Mouse (Mus musculus): ENCODE data around the gene Clic6. TPM values are rescaled to one million over a fixed set of nuclear protein-coding genes. Genes with fewer than 3 reads are reported as not detected.

Gene Clic6
- total RNA-seq, 2 experiments from 2014 or later, result not detected

DNA sequence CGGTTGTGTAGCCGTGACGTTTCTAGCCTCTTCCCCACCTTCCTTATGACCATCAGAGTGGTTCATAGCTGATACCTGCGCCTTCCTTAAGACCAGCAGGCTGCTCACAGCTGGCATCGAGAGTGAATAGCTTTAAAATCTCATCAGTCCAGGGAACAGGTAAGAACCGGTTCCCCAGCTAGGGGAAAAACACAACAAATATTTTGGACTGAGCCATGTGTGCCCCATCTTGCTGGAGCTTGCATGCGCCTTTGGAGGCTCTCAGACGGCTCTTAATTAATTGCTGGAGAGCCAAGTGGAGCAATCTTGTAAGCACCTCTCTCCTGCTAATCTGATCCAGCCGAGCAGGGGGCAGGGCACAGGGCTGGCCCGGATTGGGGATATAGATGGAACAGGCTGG, 95.4 kb downstream of the Clic6 start:
- ATAC-seq (replicated peaks; ENCODE audit: low FRiP score, poor library complexity, severe bottlenecking), result no peak

- ATAC-seq (replicated peaks; ENCODE audit: low FRiP score, poor library complexity, severe bottlenecking), result no peak
Observed at GRCm38 (mm10) chr16:92581767-92582166, 96.2 kb downstream of the Clic6 start.

- no peak for ATAC-seq (replicated peaks; ENCODE audit: low FRiP score, poor library complexity, severe bottlenecking)
Observed at GRCm38 (mm10) chr16:92587836-92588235, 102.3 kb downstream of the Clic6 start.

Other genes starting within 250 kb of the Clic6 start
- gene Kcne2, start 193.3 kb upstream of the Clic6 start, total RNA-seq (2015; ENCODE audit: low replicate concordance), result 0.63 TPM in 1 of 2 replicates, not detected in the other
- not detected in 2 replicates for gene Kcne2, start 193.3 kb upstream of the Clic6 start, total RNA-seq (2017; ENCODE audit: low replicate concordance)
- 15.3 and 15.4 TPM in 2 replicates for gene Smim11, start 184.4 kb upstream of the Clic6 start, total RNA-seq (2015; ENCODE audit: low replicate concordance)
- 26.5 and 32.6 TPM in 2 replicates for gene Smim11, start 184.4 kb upstream of the Clic6 start, total RNA-seq (2017; ENCODE audit: low replicate concordance)
- gene Fam243, start 164.3 kb upstream of the Clic6 start, total RNA-seq (2015; ENCODE audit: low replicate concordance), result not detected in 2 replicates
- not detected in 2 replicates for gene Fam243, start 164.3 kb upstream of the Clic6 start, total RNA-seq (2017; ENCODE audit: low replicate concordance)
- not detected in 2 replicates for gene Kcne1, start 126.3 kb upstream of the Clic6 start, total RNA-seq (2015; ENCODE audit: low replicate concordance)
- gene Kcne1, start 126.3 kb upstream of the Clic6 start, total RNA-seq (2017; ENCODE audit: low replicate concordance), result 0.26 TPM in 1 of 2 replicates, not detected in the other
- gene Rcan1, start 14.9 kb upstream of the Clic6 start, total RNA-seq (2015; ENCODE audit: low replicate concordance), result not detected in 2 replicates
- gene Rcan1, start 14.9 kb upstream of the Clic6 start, total RNA-seq (2017; ENCODE audit: low replicate concordance), result 2.0 and 12.4 TPM in 2 replicates

Data from erythroblast, adult 5-6 weeks (primary cell).